Mouse (Mus musculus): ENCODE data around the gene Haao. TPM values are rescaled to one million over a fixed set of nuclear protein-coding genes. Genes with fewer than 3 reads are reported as not detected.

The Haao gene
- polyA plus RNA-seq, 1 experiment from 2014 or later: 0.40 TPM

DNA sequence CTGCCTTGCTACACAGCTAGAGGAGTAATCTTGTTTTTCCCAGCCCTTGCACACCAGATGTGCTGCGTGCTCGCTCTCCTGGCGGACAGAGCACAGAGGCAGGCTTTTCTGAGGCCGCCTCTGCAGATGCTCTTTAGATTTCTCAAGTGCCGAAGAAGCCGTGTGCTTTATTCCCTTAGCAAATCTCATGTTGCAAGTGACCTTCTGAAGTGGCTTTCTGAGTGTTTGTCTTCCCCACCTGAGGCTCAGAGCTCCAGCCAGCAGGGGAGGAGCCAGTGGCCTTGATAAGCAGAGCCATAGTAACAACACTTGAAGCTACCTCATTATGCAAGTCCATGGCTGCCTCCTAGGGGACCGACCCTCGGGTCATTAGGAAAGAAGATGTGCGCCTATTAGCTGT lies 43.8 kb downstream of the Haao start:
- H3K36me3 ChIP-seq (ENCODE audit: control insufficient read depth, insufficient read depth): peaks cover 36% of the 10 kb centered on the region
- no peak overlapping the region for H3K4me2 ChIP-seq (replicated peaks; ENCODE audit: low read depth)
- no peaks in the 10 kb centered on the region for H3K4me1 ChIP-seq (replicated peaks; ENCODE audit: control insufficient read depth, insufficient read depth, low read length)
- 70% methylated on average over 9 of the region's 9 CpGs for WGBS
- no peak for TF ChIP-seq CTCF (IDR thresholded peaks at IDR 0.05; ENCODE audit: low read depth)
- H3K9me3 ChIP-seq (ENCODE audit: control insufficient read depth): no peaks in the 10 kb centered on the region
- H3K27me3 ChIP-seq (replicated peaks; ENCODE audit: control insufficient read depth, insufficient read depth, low read length): no peaks in the 10 kb centered on the region
- no peak overlapping the region for H3K27ac ChIP-seq (ENCODE audit: low read depth, low read length)
- H3K4me3 ChIP-seq (ENCODE audit: low read depth, low read length): no peak overlapping the region
- no peak for ATAC-seq
- H3K9ac ChIP-seq (ENCODE audit: low read depth, low read length): no peak overlapping the region

- Histone ChIP-seq H3K9me3 (ENCODE audit: control insufficient read depth) (no peaks in the 10 kb centered on the region), H3K27ac (ENCODE audit: low read depth, low read length) (no peak overlapping the region), H3K36me3 (ENCODE audit: control insufficient read depth, insufficient read depth) (peaks cover 21% of the 10 kb centered on the region), H3K4me1 (replicated peaks; ENCODE audit: control insufficient read depth, insufficient read depth, low read length) (no peaks in the 10 kb centered on the region), H3K4me3 (ENCODE audit: low read depth, low read length) (no peak overlapping the region), H3K9ac (ENCODE audit: low read depth, low read length) (no peak overlapping the region), H3K27me3 (replicated peaks; ENCODE audit: control insufficient read depth, insufficient read depth, low read length) (no peaks in the 10 kb centered on the region), H3K4me2 (replicated peaks; ENCODE audit: low read depth) (no peak overlapping the region)
- 96% methylated on average over 11 of the region's 11 CpGs for WGBS
- no peak for TF ChIP-seq CTCF (IDR thresholded peaks at IDR 0.05; ENCODE audit: low read depth)
- no peak for ATAC-seq
Measured at GRCm38 (mm10) chr17:83799506-83800050, 48.2 kb downstream of the Haao start.

DNA sequence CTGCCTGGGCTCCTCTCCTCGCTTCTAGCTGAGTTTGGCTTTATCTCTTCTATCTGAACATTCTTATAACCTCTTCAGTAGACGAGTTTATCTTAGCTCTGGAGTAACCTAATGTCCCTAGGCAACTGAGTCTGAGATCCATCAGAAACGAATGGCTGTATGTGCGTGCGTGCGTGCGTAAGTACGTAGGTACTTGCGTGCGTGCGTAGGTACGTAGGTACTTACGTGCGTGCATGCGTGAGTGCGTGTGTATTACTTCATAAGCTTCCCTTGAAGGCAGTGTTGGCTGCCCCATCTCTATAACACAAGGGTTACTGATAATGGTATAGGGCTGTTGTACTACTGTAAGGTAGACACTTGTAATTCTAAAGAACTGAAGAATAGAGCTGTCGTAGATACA lies 52.6 kb downstream of the Haao start:
- H3K9ac ChIP-seq (ENCODE audit: low read depth, low read length): no peak overlapping the region
- H3K27ac ChIP-seq (ENCODE audit: low read depth, low read length): no peak overlapping the region
- H3K9me3 ChIP-seq (ENCODE audit: control insufficient read depth): no peaks in the 10 kb centered on the region
- no peaks in the 10 kb centered on the region for H3K27me3 ChIP-seq (replicated peaks; ENCODE audit: control insufficient read depth, insufficient read depth, low read length)
- H3K36me3 ChIP-seq (ENCODE audit: control insufficient read depth, insufficient read depth): peaks cover 16% of the 10 kb centered on the region
- H3K4me2 ChIP-seq (replicated peaks; ENCODE audit: low read depth): no peak overlapping the region
- ATAC-seq: no peak
- TF ChIP-seq CTCF (IDR thresholded peaks at IDR 0.05; ENCODE audit: low read depth): no peak
- no peaks in the 10 kb centered on the region for H3K4me1 ChIP-seq (replicated peaks; ENCODE audit: control insufficient read depth, insufficient read depth, low read length)
- H3K4me3 ChIP-seq (ENCODE audit: low read depth, low read length): no peak overlapping the region
- WGBS: 95% methylated on average over 17 of the region's 17 CpGs

GRCm38 (mm10) chr17:83792388-83792787 lies 55.4 kb downstream of the Haao start:
- no peak for TF ChIP-seq CTCF (IDR thresholded peaks at IDR 0.05; ENCODE audit: low read depth)
- Histone ChIP-seq H3K4me3 (ENCODE audit: low read depth, low read length) (no peak overlapping the region), H3K36me3 (ENCODE audit: control insufficient read depth, insufficient read depth) (peaks cover 16% of the 10 kb centered on the region), H3K27ac (ENCODE audit: low read depth, low read length) (no peak overlapping the region), H3K9ac (ENCODE audit: low read depth, low read length) (no peak overlapping the region), H3K4me2 (replicated peaks; ENCODE audit: low read depth) (no peak overlapping the region), H3K4me1 (replicated peaks; ENCODE audit: control insufficient read depth, insufficient read depth, low read length) (no peaks in the 10 kb centered on the region), H3K9me3 (ENCODE audit: control insufficient read depth) (no peaks in the 10 kb centered on the region), H3K27me3 (replicated peaks; ENCODE audit: control insufficient read depth, insufficient read depth, low read length) (no peaks in the 10 kb centered on the region)
- ATAC-seq: no peak
- WGBS: 92% methylated on average over 23 of the region's 23 CpGs

DNA sequence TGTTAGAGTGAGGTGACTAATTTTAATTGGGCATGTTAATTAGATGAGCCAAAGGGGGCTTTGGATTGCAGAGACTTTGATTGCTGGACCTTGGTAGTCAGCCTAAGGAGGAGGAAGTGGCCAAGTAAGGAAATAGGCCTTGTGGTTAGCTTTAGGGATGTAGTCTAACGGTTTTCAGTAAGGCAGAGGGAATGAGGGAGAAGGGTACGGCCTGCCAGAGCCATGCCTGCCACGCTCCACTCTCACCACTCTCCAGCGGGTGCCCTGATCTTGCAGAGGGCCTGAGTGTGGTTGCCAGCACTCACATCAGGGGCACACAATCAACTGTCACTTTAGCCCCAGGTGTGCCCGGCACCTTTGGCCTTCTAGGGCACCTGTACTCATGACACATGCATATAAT lies 57.6 kb downstream of the Haao start:
- 87% methylated on average over 5 of the region's 5 CpGs for WGBS
- no peak for ATAC-seq
- no peak for TF ChIP-seq CTCF (IDR thresholded peaks at IDR 0.05; ENCODE audit: low read depth)
- Histone ChIP-seq H3K4me3 (ENCODE audit: low read depth, low read length) (no peak overlapping the region), H3K36me3 (ENCODE audit: control insufficient read depth, insufficient read depth) (peaks cover 17% of the 10 kb centered on the region; the same call in 1 of the 2 replicates), H3K9ac (ENCODE audit: low read depth, low read length) (no peak overlapping the region), H3K27ac (ENCODE audit: low read depth, low read length) (no peak overlapping the region), H3K4me1 (replicated peaks; ENCODE audit: control insufficient read depth, insufficient read depth, low read length) (no peaks in the 10 kb centered on the region), H3K27me3 (replicated peaks; ENCODE audit: control insufficient read depth, insufficient read depth, low read length) (no peaks in the 10 kb centered on the region), H3K9me3 (ENCODE audit: control insufficient read depth) (no peaks in the 10 kb centered on the region), H3K4me2 (replicated peaks; ENCODE audit: low read depth) (no peak overlapping the region)

- Histone ChIP-seq H3K4me2 (replicated peaks; ENCODE audit: low read depth) (no peak overlapping the region), H3K27ac (ENCODE audit: low read depth, low read length) (no peak overlapping the region), H3K27me3 (replicated peaks; ENCODE audit: control insufficient read depth, insufficient read depth, low read length) (no peaks in the 10 kb centered on the region), H3K9ac (ENCODE audit: low read depth, low read length) (no peak overlapping the region), H3K9me3 (ENCODE audit: control insufficient read depth) (no peaks in the 10 kb centered on the region), H3K4me3 (ENCODE audit: low read depth, low read length) (no peak overlapping the region), H3K4me1 (replicated peaks; ENCODE audit: control insufficient read depth, insufficient read depth, low read length) (no peaks in the 10 kb centered on the region), H3K36me3 (ENCODE audit: control insufficient read depth, insufficient read depth) (peaks cover 27% of the 10 kb centered on the region)
- TF ChIP-seq CTCF (IDR thresholded peaks at IDR 0.05; ENCODE audit: low read depth): no peak
- no peak for ATAC-seq
- WGBS: 81% methylated on average over 6 of the region's 6 CpGs
Measured at GRCm38 (mm10) chr17:83786418-83786817, 61.3 kb downstream of the Haao start.

GRCm38 (mm10) chr17:83782740-83783139 lies 65.0 kb downstream of the Haao start:
- Histone ChIP-seq H3K4me1 (replicated peaks; ENCODE audit: control insufficient read depth, insufficient read depth, low read length) (no peaks in the 10 kb centered on the region), H3K9me3 (ENCODE audit: control insufficient read depth) (no peaks in the 10 kb centered on the region), H3K36me3 (ENCODE audit: control insufficient read depth, insufficient read depth) (peaks cover 31% of the 10 kb centered on the region), H3K9ac (ENCODE audit: low read depth, low read length) (no peak overlapping the region), H3K4me2 (replicated peaks; ENCODE audit: low read depth) (no peak overlapping the region), H3K4me3 (ENCODE audit: low read depth, low read length) (no peak overlapping the region), H3K27ac (ENCODE audit: low read depth, low read length) (no peak overlapping the region), H3K27me3 (replicated peaks; ENCODE audit: control insufficient read depth, insufficient read depth, low read length) (no peaks in the 10 kb centered on the region)
- WGBS: 78% methylated on average over 5 of the region's 5 CpGs
- ATAC-seq: no peak
- no peak for TF ChIP-seq CTCF (IDR thresholded peaks at IDR 0.05; ENCODE audit: low read depth)

Other genes starting within 250 kb of the Haao start
- gene Kcng3, start 216.1 kb downstream of the Haao start, polyA plus RNA-seq (2015; fragmentation: Nextera tagmentation; extraction: Ambion mirVana): not detected in 2 replicates
- gene Mta3, start 141.8 kb downstream of the Haao start, polyA plus RNA-seq (2015; fragmentation: Nextera tagmentation; extraction: Ambion mirVana): 29.8 and 30.2 TPM in 2 replicates